Mouse (Mus musculus): ENCODE measurements around the gene Slc43a3. TPM values are rescaled to one million over a fixed set of nuclear protein-coding genes. Genes with fewer than 3 reads are reported as not detected.
"Not testable (repeated sequence)": the region's sequence is repeated elsewhere in the genome, so short reads cannot be mapped to it uniquely, and the experiment has no call there.

Slc43a3 gene
- polyA plus RNA-seq (2016; fragmentation: Nextera tagmentation; extraction: Ambion mirVana): 30.4 and 35.9 TPM in 2 replicates

DNA sequence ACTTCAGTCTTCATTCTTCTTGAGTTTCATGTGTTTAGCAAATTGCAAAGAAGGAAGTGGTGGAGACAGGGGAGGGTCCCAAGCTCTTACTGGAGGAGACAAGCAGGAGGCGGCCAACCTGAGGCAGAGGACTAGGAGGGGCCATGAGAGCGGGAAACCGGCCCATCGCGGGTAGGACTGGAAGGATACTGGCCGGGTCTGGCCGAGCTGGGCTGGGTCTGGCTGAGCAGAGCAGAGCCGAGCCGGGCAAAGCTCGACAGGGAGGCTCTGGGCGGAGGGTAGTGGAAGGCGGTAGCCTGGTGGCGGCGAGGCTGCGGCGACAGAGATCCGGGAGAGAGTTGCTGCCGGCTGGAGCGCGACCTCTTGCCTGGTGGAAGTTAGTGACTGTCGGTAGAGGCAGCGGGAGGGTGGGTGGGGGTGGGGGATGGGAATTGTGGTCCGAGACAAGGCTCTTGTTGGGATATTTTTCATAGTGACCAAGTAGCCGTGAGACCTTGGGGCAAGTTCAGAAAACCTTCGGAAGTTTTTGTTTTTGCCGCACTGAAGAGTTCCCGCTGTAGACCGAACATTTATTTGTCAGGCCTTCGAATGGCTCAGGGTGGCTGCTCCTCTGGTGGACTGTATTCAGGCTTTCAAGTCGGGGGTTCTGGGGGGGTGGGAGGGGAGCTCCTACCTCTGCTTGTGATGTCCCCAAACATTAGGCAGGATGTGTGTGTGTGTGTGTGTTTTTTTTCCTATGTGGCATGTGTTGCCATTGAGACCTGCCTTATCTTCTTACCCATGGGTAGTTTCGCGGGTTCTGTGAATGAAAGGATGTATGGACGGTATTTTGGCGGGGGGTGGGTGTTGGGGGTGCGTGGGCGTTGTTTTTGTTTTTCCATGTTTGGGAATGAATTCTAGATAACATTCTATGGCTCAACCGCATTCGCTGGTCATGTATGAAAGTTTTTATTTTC lies at the start of gene Slc43a3:
TSS of gene Slc43a3 (plus strand) at position 106 of the 956 bp plus-strand sequence.
- 21% methylated on average over 38 of the region's 38 CpGs for WGBS
- peak within 1 kb of the TSS; percentile 67; the same call in 1 of the 2 replicates for H3K27ac ChIP-seq
- 0 out of 2 replicates have a peak, but pooled peaks cover 3% of the 10 kb centered on the region for H3K9me3 ChIP-seq
- peak within 1 kb of the TSS; percentile 55 for H3K4me2 ChIP-seq (replicated peaks)
- H3K27me3 ChIP-seq: no peaks in the 10 kb centered on the region
- peaks cover 11% of the 10 kb centered on the region for H3K4me1 ChIP-seq
- H3K36me3 ChIP-seq: 0 out of 2 replicates have a peak, but pooled peaks cover 2% of the 10 kb centered on the region
- H3K4me3 ChIP-seq: peak within 1 kb of the TSS; percentile 46
- peak; percentile 92 for ATAC-seq (ENCODE audit: insufficient number of reproducible peaks, insufficient read depth, low FRiP score, low TSS enrichment)
- peak within 1 kb of the TSS; percentile 67; the same call in 1 of the 2 replicates for H3K9ac ChIP-seq

DNA sequence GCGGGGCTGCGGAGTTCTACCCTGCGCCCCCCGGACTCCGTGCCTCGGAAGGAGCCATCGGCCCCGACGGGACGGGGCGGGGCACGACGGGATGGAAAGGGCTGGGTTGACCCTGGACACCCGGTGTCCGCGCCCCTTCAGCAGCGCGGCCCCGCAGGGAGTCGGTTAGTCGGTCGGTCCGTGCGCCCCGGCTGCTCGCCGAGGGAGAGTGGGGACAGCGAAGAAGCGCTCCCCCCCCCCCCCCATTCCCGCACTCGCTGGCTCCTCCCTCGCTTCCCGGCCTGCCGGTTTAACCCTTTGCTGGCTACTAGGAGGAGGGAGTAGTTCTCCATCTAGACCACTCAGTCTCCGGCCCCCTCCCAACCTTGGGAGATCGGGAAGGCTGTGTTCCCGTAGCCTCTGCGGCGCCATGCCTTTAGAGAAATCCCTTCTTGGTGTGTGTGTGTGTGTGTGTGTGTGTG lies 49.5 kb upstream of the Slc43a3 start:
- Histone ChIP-seq H3K9ac (peak overlapping the region; percentile 16), H3K4me3 (peak overlapping the region; percentile 63), H3K36me3 (no peaks in the 10 kb centered on the region), H3K4me1 (peaks cover 42% of the 10 kb centered on the region), H3K27me3 (peaks cover 83% of the 10 kb centered on the region), H3K27ac (no peak overlapping the region), H3K4me2 (replicated peaks) (peak overlapping the region; percentile 81), H3K9me3 (no peaks in the 10 kb centered on the region)
- 0% methylated on average over 33 of the region's 39 CpGs for WGBS
- ATAC-seq (ENCODE audit: insufficient number of reproducible peaks, insufficient read depth, low FRiP score, low TSS enrichment): 0 out of 2 replicates have a peak, but pooled peaks have one; percentile 3

DNA sequence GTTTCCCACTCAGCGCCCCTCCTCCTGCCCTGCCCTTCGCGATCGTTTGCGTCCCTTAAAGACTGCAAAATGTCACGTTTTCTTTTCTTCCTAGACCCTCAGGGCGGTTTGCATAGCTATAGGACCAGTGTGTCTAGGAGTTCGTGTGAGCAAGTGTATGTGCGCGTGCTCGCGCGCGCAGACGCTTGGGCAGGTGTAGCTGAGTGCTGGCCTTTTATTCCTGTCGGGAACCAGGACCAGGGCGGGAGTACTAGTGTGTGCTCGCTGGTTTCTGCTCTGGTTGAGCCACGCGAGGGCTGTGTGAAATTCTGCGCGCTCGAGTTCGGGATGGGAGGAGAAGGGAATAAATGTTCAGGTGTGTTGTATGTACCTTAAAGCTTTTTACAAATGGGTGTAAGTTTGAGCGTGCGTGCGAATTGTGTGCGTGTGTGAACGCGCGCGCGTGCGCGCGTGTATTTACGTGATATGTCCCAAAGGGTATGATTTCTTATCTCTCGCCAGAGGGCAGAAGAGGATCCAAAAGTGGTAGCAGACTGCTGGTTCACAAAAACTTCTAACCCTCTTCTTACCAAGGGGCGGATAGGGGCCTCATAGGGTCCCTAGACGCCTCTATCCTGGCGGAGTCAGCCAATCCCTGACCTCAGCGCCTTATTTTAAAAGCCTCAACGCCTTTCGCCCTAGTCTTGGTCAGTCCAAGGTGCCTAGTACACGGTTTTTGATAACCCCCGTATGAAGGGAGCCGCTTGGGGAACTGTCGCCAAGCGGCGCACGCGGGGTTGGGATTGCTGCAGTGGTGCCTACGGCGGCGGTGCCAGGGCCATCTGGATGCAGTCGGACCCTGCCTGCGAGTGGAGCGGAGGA lies 48.7 kb upstream of the Slc43a3 start:
- Histone ChIP-seq H3K4me3 (peak overlapping the region; percentile 63), H3K9me3 (no peaks in the 10 kb centered on the region), H3K27me3 (peaks cover 76% of the 10 kb centered on the region), H3K4me2 (replicated peaks) (peak overlapping the region; percentile 81), H3K4me1 (peaks cover 42% of the 10 kb centered on the region), H3K27ac (no peak overlapping the region), H3K36me3 (no peaks in the 10 kb centered on the region), H3K9ac (peak overlapping the region; percentile 16)
- ATAC-seq (ENCODE audit: insufficient number of reproducible peaks, insufficient read depth, low FRiP score, low TSS enrichment): no peak
- WGBS: under 1% methylated on average over 58 of the region's 58 CpGs

DNA sequence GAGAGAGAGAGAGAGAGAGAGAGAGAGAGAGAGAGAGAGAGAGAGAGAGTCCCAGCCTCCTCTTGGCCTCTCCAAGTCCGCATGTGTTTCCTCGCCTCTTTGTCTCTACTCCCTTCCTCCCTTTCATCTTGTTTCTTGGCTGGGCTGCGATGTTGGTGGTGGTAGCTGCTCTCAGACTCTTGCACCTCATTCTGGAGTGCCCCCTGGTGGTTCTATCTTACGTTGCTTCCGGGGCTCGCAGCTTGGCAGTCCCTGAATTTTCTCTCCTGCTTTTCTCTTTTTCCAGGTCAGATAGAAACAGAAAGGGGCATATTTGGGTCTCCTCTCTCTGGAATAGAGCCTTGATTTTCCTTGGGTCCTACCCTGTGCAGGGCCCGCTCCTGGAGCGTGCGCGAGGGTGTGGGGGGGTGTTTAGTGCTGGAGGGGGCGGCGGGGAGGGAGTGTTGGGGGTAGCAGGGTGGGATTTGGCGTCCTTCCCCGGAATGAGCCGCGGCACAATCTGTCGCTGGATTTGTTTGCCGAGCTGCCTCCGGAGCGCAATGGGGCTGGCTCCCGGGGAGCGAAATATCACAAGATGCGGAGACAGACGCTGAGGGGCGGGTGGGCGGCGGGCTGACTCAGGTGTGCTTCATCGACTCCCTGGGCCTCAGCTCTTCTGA lies 47.6 kb upstream of the Slc43a3 start:
- Histone ChIP-seq H3K27ac (no peak overlapping the region), H3K9ac (no peak overlapping the region), H3K4me2 (replicated peaks) (peak overlapping the region; percentile 81)

DNA sequence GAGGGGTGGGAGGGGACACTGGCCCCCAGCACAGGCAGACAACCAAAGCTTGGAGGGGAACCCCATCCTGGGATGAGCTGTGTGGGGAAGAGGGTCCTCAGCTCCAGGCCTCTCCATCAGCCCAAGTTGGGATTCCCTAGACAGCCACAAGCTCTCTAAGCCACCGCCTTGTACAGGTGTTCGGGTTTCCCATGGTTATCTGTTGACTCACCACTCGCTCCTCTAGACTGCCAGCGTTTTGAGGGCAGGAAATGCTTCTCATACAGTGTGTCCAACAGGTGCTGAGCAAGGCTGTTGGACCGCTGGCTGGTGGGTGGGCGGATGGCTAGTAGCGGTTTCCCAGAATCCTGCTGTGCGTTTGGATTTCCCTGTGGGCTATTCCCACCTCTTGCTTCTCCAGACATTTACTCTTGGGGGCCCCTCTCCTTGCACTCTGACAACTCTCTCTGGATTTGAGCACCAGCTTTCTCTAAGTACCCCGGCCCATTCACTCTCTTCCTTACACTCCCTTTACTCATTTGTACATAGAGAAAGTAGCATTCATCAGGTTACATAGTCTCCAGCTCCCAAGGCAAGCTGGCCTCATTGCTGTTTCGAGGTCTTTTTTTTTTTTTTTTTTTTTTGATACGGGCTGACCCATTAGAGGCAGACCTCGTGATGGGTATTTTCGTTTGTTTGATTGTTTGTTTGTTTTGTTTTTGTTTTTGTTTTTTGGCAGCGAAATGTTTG lies 46.9 kb upstream of the Slc43a3 start:
- H3K27me3 ChIP-seq: peaks cover 58% of the 10 kb centered on the region
- H3K4me3 ChIP-seq: peak overlapping the region; percentile 19
- WGBS: 13% methylated on average over 14 of the region's 14 CpGs
- H3K36me3 ChIP-seq: no peaks in the 10 kb centered on the region
- no peak for ATAC-seq (ENCODE audit: insufficient number of reproducible peaks, insufficient read depth, low FRiP score, low TSS enrichment)
- H3K9me3 ChIP-seq: no peaks in the 10 kb centered on the region
- H3K4me1 ChIP-seq: peaks cover 28% of the 10 kb centered on the region
- H3K27ac ChIP-seq: no peak overlapping the region
- peak overlapping the region; percentile 81 for H3K4me2 ChIP-seq (replicated peaks)
- no peak overlapping the region for H3K9ac ChIP-seq

More for the DNA sequence above, 47.6 kb upstream of the Slc43a3 start:
- peaks cover 65% of the 10 kb centered on the region for H3K27me3 ChIP-seq
- H3K9me3 ChIP-seq: no peaks in the 10 kb centered on the region
- no peaks in the 10 kb centered on the region for H3K36me3 ChIP-seq
- H3K4me1 ChIP-seq: peaks cover 30% of the 10 kb centered on the region
- WGBS: 1% methylated on average over 28 of the region's 28 CpGs
- peak overlapping the region; percentile 19 for H3K4me3 ChIP-seq
- no peak for ATAC-seq (ENCODE audit: insufficient number of reproducible peaks, insufficient read depth, low FRiP score, low TSS enrichment)

DNA sequence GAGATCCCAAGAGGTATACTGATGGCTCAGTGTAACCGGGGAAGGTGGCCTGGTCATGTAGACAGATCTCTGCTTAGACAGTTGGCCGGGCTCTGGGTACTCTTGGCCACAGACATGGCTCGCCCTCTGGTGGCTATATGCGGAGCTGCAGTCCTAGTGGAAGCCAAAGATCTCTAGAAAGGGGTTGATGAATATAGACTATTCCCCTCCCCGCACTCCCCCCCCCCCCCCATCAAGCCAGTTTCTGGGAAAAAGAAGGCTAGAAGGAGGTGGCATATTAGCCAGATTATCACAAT lies 46.4 kb upstream of the Slc43a3 start:
- WGBS: 4% methylated on average over 5 of the region's 5 CpGs
- H3K27me3 ChIP-seq: peaks cover 53% of the 10 kb centered on the region
- peaks cover 28% of the 10 kb centered on the region for H3K4me1 ChIP-seq
- H3K4me3 ChIP-seq: no peak overlapping the region
- no peak overlapping the region for H3K27ac ChIP-seq
- no peaks in the 10 kb centered on the region for H3K36me3 ChIP-seq
- no peaks in the 10 kb centered on the region for H3K9me3 ChIP-seq
- ATAC-seq (ENCODE audit: insufficient number of reproducible peaks, insufficient read depth, low FRiP score, low TSS enrichment): no peak
- H3K9ac ChIP-seq: no peak overlapping the region
- H3K4me2 ChIP-seq (replicated peaks): no peak overlapping the region

DNA sequence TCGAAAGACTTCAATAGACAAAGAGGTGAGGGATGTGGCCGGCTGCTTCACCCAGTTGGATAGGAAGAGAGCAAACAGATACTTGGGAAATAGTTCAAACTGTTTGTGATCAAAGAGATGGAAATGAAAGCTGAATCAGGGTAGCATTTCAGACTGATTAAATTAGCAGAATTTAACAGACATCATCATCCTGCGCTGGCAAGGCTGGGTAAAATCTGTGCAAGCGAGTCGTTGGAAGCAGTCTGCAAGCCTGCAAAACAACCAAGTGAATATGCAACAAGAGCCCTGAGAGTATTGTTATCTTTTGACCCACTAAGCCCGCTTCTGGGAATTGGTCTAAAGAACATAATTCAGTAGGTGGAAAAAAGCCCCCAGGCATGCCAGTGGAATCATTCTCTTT lies 43.0 kb upstream of the Slc43a3 start:
- Histone ChIP-seq H3K27me3 (peaks cover 19% of the 10 kb centered on the region), H3K4me1 (peaks cover 10% of the 10 kb centered on the region), H3K9ac (no peak overlapping the region), H3K9me3 (no peaks in the 10 kb centered on the region), H3K4me3 (no peak overlapping the region), H3K4me2 (replicated peaks) (no peak overlapping the region), H3K36me3 (no peaks in the 10 kb centered on the region), H3K27ac (no peak overlapping the region)
- ATAC-seq (ENCODE audit: insufficient number of reproducible peaks, insufficient read depth, low FRiP score, low TSS enrichment): no peak
- WGBS: 35% methylated on average over 6 of the region's 6 CpGs

DNA sequence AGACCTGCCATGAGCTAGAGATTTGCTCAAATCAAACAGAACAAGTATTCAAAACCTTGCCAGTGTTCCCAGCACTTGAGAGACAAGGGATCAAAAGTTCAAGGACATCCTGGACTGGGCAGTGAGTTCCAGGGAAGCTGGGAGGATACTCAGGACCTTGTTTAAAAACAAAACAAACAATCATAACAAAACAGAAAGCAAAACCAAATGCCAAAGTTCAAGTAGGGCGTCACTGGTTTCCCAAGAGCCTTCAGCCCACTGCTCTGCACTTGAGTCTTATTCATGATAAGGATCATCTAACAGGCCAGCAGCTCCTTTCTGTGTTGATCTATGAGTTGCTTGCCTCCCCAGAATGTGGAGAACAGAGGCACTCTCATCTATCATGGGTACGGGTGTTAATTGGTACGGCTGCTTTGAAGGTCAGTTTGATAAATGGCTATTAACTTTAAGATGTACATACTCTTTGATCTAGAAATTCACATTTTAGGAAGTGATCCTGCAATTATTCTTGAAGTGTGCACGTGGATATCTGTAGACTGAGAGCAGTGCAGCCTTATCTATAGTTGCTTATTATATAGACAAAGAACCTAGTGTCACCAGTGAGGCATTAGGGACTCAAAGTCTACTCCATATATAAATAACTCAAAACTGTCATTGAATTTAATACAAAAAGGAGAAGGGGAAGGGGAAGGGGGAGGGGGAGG lies 40.7 kb upstream of the Slc43a3 start:
- Histone ChIP-seq H3K4me2 (replicated peaks) (no peak overlapping the region), H3K9me3 (no peaks in the 10 kb centered on the region), H3K4me1 (no peaks in the 10 kb centered on the region), H3K9ac (no peak overlapping the region), H3K36me3 (no peaks in the 10 kb centered on the region), H3K4me3 (no peak overlapping the region), H3K27ac (no peak overlapping the region), H3K27me3 (0 out of 2 replicates have a peak, but pooled peaks cover 5% of the 10 kb centered on the region)
- 69% methylated on average over 4 of the region's 4 CpGs for WGBS
- ATAC-seq (ENCODE audit: insufficient number of reproducible peaks, insufficient read depth, low FRiP score, low TSS enrichment): no peak

DNA sequence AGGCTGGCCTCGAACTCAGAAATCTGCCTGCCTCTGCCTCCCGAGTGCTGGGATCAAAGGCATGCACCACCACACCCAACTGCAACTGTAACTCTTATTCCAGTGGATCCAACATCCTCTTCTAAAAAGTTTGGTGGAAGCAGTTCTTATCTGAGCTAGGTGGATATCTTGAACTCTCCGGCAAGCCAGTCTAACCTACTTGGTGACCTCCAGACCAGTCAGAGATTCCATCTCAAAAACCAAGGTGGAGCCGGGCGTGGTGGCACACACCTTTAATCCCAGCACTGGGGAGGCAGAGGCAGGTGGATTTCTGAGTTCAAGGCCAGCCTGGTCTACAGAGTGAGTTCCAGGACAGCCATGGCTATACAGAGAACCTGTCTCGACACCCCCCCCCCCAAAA lies 39.7 kb upstream of the Slc43a3 start:
- not testable (repeated sequence) for H3K36me3 ChIP-seq; H3K4me2 ChIP-seq (replicated peaks); H3K4me1 ChIP-seq; H3K27me3 ChIP-seq; H3K9ac ChIP-seq; ATAC-seq (ENCODE audit: insufficient number of reproducible peaks, insufficient read depth, low FRiP score, low TSS enrichment); H3K27ac ChIP-seq; H3K4me3 ChIP-seq; H3K9me3 ChIP-seq
- WGBS: 96% methylated on average over 6 of the region's 6 CpGs

DNA sequence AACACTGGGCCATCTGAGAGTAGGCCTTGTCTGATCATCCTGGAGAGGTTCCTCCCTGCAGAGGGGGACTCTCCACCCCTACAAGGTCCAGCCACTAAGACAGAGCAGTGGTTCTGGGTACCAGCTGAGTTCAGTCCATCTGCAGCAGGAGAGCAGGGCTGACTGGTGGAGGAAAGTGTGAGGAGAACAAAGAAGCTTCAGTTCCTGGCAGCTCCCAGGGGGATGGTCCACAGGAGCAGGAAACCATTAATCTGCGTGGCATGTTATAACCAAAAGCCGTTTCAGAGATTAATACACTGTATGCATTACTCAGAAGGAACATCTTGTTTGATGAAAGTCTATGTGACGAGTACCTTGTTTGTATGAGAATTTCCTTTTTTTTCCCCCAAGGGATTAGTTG lies 23.7 kb upstream of the Slc43a3 start:
- Histone ChIP-seq H3K4me1 (no peaks in the 10 kb centered on the region), H3K36me3 (no peaks in the 10 kb centered on the region), H3K4me2 (replicated peaks) (no peak overlapping the region), H3K9me3 (no peaks in the 10 kb centered on the region), H3K9ac (no peak overlapping the region), H3K27ac (no peak overlapping the region), H3K4me3 (no peak overlapping the region), H3K27me3 (no peaks in the 10 kb centered on the region)
- no peak for ATAC-seq (ENCODE audit: insufficient number of reproducible peaks, insufficient read depth, low FRiP score, low TSS enrichment)
- WGBS: 28% methylated on average over 3 of the region's 3 CpGs
